Mouse (Mus musculus) liver, embryonic 13.5 days (tissue): ENCODE data around the gene Pde1c. TPM values are rescaled to one million over a fixed set of nuclear protein-coding genes. Genes with fewer than 3 reads are reported as not detected.

Experiments
- ATAC-seq: fragments of 200-750 bp; cut with Nextera tagmentation; 2 replicates; pipeline ENCODE4 v1.8.0; 2017; ENCODE audit warnings: low read depth, mild to moderate bottlenecking, moderate number of reproducible peaks, moderate library complexity
- DNase-seq: peaks from one replicate; pipeline ENCODE4 v3.0.0; 2022
- H3K27ac ChIP-seq: fragments of 300-500 bp; sonication (generic); 2 replicates; pipeline ENCODE4 v1.5.1; 2015; ENCODE audit warnings: moderate library complexity, mild to moderate bottlenecking, inconsistent platforms
- H3K27me3 ChIP-seq: fragments of 300-500 bp; sonication (generic); 2 replicates; pipeline ENCODE4 v1.6.1; 2015; ENCODE audit warnings: mild to moderate bottlenecking, inconsistent platforms
- H3K36me3 ChIP-seq: fragments of 300-500 bp; sonication (generic); 2 replicates; pipeline ENCODE4 v1.6.1; 2015; ENCODE audit warnings: mild to moderate bottlenecking, inconsistent platforms
- H3K4me1 ChIP-seq: fragments of 300-500 bp; sonication (generic); replicated peaks from 2 replicates; pipeline ENCODE4 v1.6.1; 2015; ENCODE audit warnings: inconsistent platforms
- H3K4me2 ChIP-seq: fragments of 300-500 bp; sonication (generic); 2 replicates; pipeline ENCODE4 v1.6.1; 2015; ENCODE audit warnings: inconsistent platforms, mild to moderate bottlenecking, moderate library complexity
- H3K4me3 ChIP-seq: fragments of 300-500 bp; sonication (generic); replicated peaks from 2 replicates; pipeline ENCODE4 v1.5.1; 2015; ENCODE audit warnings: mild to moderate bottlenecking, inconsistent platforms
- H3K9ac ChIP-seq: fragments of 300-500 bp; sonication (generic); 2 replicates; pipeline ENCODE4 v1.6.1; 2015; ENCODE audit warnings: mild to moderate bottlenecking, inconsistent platforms
- H3K9me3 ChIP-seq: fragments of 300-500 bp; sonication (generic); replicated peaks from 2 replicates; pipeline ENCODE4 v1.6.1; 2016; ENCODE audit warnings: inconsistent platforms
- WGBS: fragments of 180-500 bp; shearing (Covaris S2); methylation state at CpG from one replicate; pipeline ENCODE4 v1.1.7; 2015; ENCODE audit not compliant: insufficient replicate concordance; 5-methylcytosine and 5-hydroxymethylcytosine counted together
- polyA plus RNA-seq: library from polyadenylated mRNA; unstranded; fragments of >200 nt; fragmentation: Nextera tagmentation; extraction: Ambion mirVana; gene quantifications from 2 replicates; pipeline ENCODE4 v1.2.1, GENCODE M21; 2015

The Pde1c gene
- polyA plus RNA-seq, 1 experiment from 2014 or later = 0.48 TPM

DNA sequence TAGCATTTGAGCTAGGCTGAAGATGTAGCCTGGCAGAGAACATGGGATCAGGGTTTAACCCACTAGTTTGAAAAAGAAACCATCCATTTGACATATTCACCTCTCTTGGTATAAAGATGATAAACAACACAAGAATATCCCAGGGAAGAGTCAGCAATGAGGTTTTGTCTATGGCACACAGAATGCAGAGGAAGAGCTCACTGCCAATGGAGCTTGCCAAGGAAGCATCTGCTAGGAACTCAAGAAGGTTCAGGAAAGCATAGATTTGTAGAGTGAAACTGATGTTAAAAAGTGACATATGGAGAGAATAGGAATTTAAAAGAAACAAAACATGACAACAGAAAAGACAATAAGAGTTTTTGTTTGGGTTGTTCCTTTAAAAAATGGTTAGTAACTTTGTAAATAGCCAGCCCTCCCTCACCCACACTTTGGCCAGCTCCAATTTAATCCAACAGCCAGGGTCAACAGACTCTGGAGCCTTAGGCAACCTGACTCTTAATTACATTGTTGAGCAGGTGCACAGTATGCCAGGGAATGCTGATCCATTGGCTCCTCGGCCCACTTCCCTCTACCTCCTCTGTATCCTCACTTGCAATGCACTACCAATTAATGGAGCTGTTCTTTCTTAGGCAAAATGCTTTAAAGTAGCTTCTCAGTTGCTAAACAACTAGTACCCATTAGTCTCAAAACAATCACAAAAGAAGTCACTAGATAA lies 377.3 kb downstream of the Pde1c start:
- DNase-seq (no peak), ATAC-seq (no peak)
- Histone ChIP-seq H3K9me3 (no peaks in the 10 kb centered on the region), H3K4me2 (no peak overlapping the region), H3K4me3 (no peak overlapping the region), H3K4me1 (no peaks in the 10 kb centered on the region), H3K36me3 (no peaks in the 10 kb centered on the region), H3K27ac (no peak overlapping the region), H3K9ac (no peak overlapping the region), H3K27me3 (no peaks in the 10 kb centered on the region)
- WGBS = 43% methylated on average over 1 of the region's 1 CpGs

- 72% methylated on average over 2 of the region's 2 CpGs for WGBS
- no peak for DNase-seq
- no peak overlapping the region for H3K9ac ChIP-seq
- H3K27me3 ChIP-seq = no peaks in the 10 kb centered on the region
- H3K4me1 ChIP-seq = no peaks in the 10 kb centered on the region
- no peak overlapping the region for H3K27ac ChIP-seq
- no peaks in the 10 kb centered on the region for H3K9me3 ChIP-seq
- no peaks in the 10 kb centered on the region for H3K36me3 ChIP-seq
- ATAC-seq = no peak
- H3K4me3 ChIP-seq = no peak overlapping the region
- H3K4me2 ChIP-seq = no peak overlapping the region
Measured at GRCm38 (mm10) chr6:56176485-56176884, 392.4 kb downstream of the Pde1c start.

DNA sequence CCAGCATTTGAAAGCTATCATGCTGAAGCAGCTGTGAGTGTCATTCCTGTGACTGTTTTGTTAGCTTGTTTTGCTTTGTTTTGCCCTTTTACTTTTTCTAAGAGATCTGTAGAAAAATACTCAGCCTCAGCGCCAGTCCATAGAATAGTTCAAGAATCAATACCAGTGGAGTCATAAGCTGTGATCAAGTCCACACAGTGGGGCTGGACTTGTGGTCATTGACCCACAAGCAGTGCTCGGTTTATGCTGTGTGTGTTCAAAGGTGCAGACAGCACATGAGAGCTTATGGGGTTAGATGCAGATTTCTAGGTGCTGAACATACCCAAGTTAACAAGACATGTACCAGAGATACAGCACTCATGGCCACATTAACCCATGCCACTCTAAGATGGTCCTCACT lies 396.7 kb downstream of the Pde1c start:
- Histone ChIP-seq H3K4me1 (no peaks in the 10 kb centered on the region), H3K27ac (no peak overlapping the region), H3K9me3 (no peaks in the 10 kb centered on the region), H3K4me2 (no peak overlapping the region), H3K4me3 (no peak overlapping the region), H3K9ac (no peak overlapping the region), H3K27me3 (no peaks in the 10 kb centered on the region), H3K36me3 (no peaks in the 10 kb centered on the region)
- ATAC-seq (no peak), DNase-seq (no peak)
- 66% methylated on average over 2 of the region's 2 CpGs for WGBS

DNA sequence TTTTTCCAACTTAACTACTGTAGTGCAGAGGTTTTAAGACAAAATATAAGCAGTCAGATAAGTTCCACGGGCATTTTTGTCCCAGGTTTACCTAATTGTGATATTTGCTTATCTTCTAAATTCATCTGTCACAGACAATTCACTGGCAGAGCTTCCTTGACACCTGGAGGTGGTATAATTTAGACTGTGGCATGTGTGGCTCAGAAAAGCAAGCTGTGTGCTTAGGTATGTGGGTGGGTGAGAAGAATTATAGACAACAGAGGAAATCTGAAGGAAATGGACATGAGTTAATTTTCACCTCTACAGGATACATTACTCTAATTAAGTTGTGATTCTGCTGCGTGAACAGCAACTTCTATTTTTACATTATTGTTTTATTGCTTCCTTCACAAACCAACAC lies 400.2 kb downstream of the Pde1c start:
- H3K27ac ChIP-seq = no peak overlapping the region
- ATAC-seq = no peak
- no peak overlapping the region for H3K4me3 ChIP-seq
- H3K27me3 ChIP-seq = no peaks in the 10 kb centered on the region
- no peaks in the 10 kb centered on the region for H3K9me3 ChIP-seq
- WGBS = 45% methylated on average over 2 of the region's 2 CpGs
- H3K36me3 ChIP-seq = no peaks in the 10 kb centered on the region
- no peaks in the 10 kb centered on the region for H3K4me1 ChIP-seq
- no peak overlapping the region for H3K4me2 ChIP-seq
- no peak overlapping the region for H3K9ac ChIP-seq
- no peak for DNase-seq

GRCm38 (mm10) chr6:56158217-56158616 lies 410.7 kb downstream of the Pde1c start:
- Histone ChIP-seq H3K4me3 (no peak overlapping the region), H3K27me3 (no peaks in the 10 kb centered on the region), H3K4me1 (no peaks in the 10 kb centered on the region), H3K9ac (no peak overlapping the region), H3K36me3 (no peaks in the 10 kb centered on the region), H3K9me3 (no peaks in the 10 kb centered on the region), H3K27ac (no peak overlapping the region), H3K4me2 (no peak overlapping the region)
- 10% methylated on average over 1 of the region's 1 CpGs for WGBS
- ATAC-seq (no peak), DNase-seq (no peak)

DNA sequence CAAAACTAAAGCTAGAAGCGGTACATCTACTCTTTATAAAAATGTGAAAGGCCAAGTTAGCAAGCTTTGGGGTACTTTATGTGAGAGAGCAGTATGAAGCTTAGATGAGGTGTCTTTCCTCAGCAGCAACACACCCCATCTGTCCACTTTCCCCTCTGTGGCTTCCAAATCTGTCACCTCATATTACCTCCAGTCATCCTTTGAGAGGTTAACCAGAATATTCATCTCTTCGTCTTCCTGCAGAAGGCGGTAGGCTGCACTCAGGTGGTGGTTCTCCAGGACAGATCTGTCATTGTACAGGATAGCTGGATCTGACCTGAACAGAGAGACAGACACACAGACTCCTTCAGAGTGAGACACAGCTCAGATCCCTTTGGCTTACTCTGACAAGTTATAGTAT lies 412.1 kb downstream of the Pde1c start:
- no peak overlapping the region for H3K4me3 ChIP-seq
- H3K27me3 ChIP-seq = no peaks in the 10 kb centered on the region
- DNase-seq (no peak), ATAC-seq (no peak)
- H3K36me3 ChIP-seq = no peaks in the 10 kb centered on the region
- H3K4me2 ChIP-seq = no peak overlapping the region
- H3K27ac ChIP-seq = no peak overlapping the region
- no peak overlapping the region for H3K9ac ChIP-seq
- 78% methylated on average over 3 of the region's 3 CpGs for WGBS
- H3K9me3 ChIP-seq = no peaks in the 10 kb centered on the region
- no peaks in the 10 kb centered on the region for H3K4me1 ChIP-seq

DNA sequence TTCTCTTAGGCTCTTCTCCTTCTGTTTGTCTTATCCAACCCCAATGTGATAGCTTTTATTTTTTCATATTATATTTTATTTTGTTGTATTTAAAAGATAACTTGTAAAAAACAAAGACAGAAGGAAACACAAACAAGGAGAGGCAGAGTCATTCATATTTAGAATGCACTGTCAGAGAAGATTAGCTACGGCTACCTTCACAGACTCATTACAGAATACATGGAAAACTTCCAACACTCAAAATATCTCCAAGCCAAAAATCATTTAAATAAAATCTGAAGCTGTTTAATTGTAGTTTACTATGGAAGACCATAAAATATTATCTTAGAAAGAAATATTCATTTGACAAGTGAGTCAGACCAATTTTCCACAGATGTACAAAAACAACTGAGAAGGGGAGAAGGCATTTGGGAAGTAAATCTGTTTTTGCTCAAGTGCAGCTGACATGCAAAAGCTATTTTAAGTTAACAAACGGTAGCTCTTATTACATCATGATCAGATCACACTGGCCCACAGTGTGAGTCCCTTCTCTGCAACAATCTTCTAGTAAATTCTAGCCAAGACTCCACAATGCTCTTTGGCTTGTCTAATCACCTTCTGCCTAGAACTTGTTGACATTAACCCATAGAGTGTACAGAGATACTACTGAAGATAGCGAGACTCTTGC lies 438.3 kb downstream of the Pde1c start:
- no peak for ATAC-seq
- H3K4me3 ChIP-seq = no peak overlapping the region
- no peak overlapping the region for H3K4me2 ChIP-seq
- H3K9me3 ChIP-seq = no peaks in the 10 kb centered on the region
- H3K27me3 ChIP-seq = no peaks in the 10 kb centered on the region
- no peak overlapping the region for H3K9ac ChIP-seq
- H3K4me1 ChIP-seq = no peaks in the 10 kb centered on the region
- H3K36me3 ChIP-seq = no peaks in the 10 kb centered on the region
- 54% methylated on average over 3 of the region's 3 CpGs for WGBS
- no peak overlapping the region for H3K27ac ChIP-seq
- DNase-seq = no peak

DNA sequence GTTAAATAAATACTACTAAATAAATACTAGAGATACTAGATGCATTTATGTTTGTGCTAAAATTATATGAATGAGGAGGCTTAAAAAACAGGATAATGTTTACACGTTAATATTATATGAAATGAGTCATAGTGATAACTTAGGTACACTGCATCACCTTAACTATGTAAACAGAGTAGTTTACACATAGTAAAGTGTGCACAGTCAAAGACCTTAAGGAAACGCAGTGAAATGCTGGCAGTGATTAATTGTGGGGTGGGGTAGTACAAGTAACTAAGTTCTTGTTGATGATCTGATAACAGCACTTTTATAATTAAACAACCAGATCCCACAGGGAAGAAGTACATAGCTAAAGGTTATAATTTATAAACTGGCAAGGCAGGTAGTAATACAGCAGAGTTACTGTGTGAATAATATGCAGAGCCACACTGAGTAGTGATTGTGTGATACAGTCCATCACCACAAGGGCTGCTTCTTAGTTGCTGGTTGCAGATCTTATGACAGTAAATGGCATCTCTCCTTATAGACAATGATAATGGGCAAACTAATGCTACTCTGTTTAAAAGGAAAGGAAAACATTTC lies 469.3 kb downstream of the Pde1c start:
- DNase-seq = no peak
- 62% methylated on average over 2 of the region's 2 CpGs for whole genome bisulfite sequencing
- Histone ChIP-seq H3K4me1 (no peaks in the 10 kb centered on the region), H3K4me3 (no peak overlapping the region), H3K36me3 (no peaks in the 10 kb centered on the region), H3K4me2 (no peak overlapping the region), H3K27me3 (no peaks in the 10 kb centered on the region), H3K9ac (no peak overlapping the region), H3K9me3 (no peaks in the 10 kb centered on the region), H3K27ac (no peak overlapping the region)
- ATAC-seq = no peak

DNA sequence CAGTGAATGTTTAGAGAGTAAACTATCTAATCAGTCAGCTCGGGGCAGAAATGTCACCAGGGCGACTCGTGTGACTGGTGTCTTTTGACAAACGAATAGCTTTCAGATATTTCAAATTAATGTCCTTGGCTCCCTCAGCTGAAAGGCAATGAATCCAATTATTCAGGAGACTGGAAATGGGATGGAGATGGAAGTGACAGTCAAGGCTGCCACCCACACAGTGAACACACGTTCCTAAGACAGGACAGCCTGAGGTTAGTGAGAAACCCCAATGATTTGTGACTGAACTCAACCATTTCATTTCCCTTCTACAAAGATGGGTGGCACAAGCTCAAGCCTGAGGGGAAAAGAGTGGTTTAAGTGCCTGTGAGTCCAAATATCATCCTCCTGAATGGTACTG lies 470.5 kb downstream of the Pde1c start:
- Histone ChIP-seq H3K4me1 (no peaks in the 10 kb centered on the region), H3K4me2 (no peak overlapping the region), H3K9me3 (no peaks in the 10 kb centered on the region), H3K27me3 (no peaks in the 10 kb centered on the region), H3K4me3 (no peak overlapping the region), H3K9ac (no peak overlapping the region), H3K36me3 (no peaks in the 10 kb centered on the region), H3K27ac (no peak overlapping the region)
- DNase-seq (no peak), ATAC-seq (no peak)
- WGBS = 59% methylated on average over 5 of the region's 5 CpGs

GRCm38 (mm10) chr6:56076378-56076805 lies 492.5 kb downstream of the Pde1c start:
- Histone ChIP-seq H3K27me3 (no peaks in the 10 kb centered on the region), H3K4me1 (no peaks in the 10 kb centered on the region), H3K9ac (no peak overlapping the region), H3K4me3 (no peak overlapping the region), H3K9me3 (no peaks in the 10 kb centered on the region), H3K36me3 (no peaks in the 10 kb centered on the region), H3K27ac (no peak overlapping the region), H3K4me2 (no peak overlapping the region)
- DNase-seq (no peak), ATAC-seq (no peak)
- WGBS = 50% methylated on average over 4 of the region's 4 CpGs

GRCm38 (mm10) chr6:56068516-56068915 lies 500.4 kb downstream of the Pde1c start:
- H3K36me3 ChIP-seq = no peaks in the 10 kb centered on the region
- no peak overlapping the region for H3K4me2 ChIP-seq
- ATAC-seq (no peak), DNase-seq (no peak)
- H3K27me3 ChIP-seq = no peaks in the 10 kb centered on the region
- no peak overlapping the region for H3K27ac ChIP-seq
- H3K9ac ChIP-seq = no peak overlapping the region
- no peaks in the 10 kb centered on the region for H3K4me1 ChIP-seq
- H3K4me3 ChIP-seq = no peak overlapping the region
- H3K9me3 ChIP-seq = no peaks in the 10 kb centered on the region
